Mouse (Mus musculus): ENCODE measurements around the gene Olfr479.
"Not testable (repeated sequence)": the region's sequence is repeated elsewhere in the genome, so short reads cannot be mapped to it uniquely, and the experiment has no call there.

The Olfr479 gene

GRCm38 (mm10) chr7:108050393-108050792 lies at the start of gene Olfr479:
TSS of gene Olfr479 (plus strand) at chr7:108050693.
- no peak for DNase-seq (ENCODE audit: low spot score)

- DNase-seq (ENCODE audit: low spot score) = not testable (repeated sequence)
These were observed 36.2 kb upstream of the Olfr479 start for GRCm38 (mm10) chr7:108014256-108014655.

GRCm38 (mm10) chr7:108033889-108034288 lies 16.6 kb upstream of the Olfr479 start, which contains the start of gene Olfr478:
TSS of gene Olfr478 (minus strand) at chr7:108033989.
- DNase-seq (ENCODE audit: low spot score) = no peak

GRCm38 (mm10) chr7:108067246-108067645 lies 16.8 kb downstream of the Olfr479 start, which contains the start of gene Olfr480:
TSS of gene Olfr480 (minus strand) at chr7:108067346.
- DNase-seq (ENCODE audit: low spot score) = no peak

- DNase-seq (ENCODE audit: low spot score) = no peak
These were observed 29.1 kb downstream of the Olfr479 start, which contains the start of gene Olfr481 for GRCm38 (mm10) chr7:108079555-108079954. TSS of gene Olfr481 (plus strand) at chr7:108079855.

- no peak for DNase-seq (ENCODE audit: low spot score)
These were observed 47.0 kb downstream of the Olfr479 start, which contains the start of gene Olfr482 for GRCm38 (mm10) chr7:108097486-108097885. TSS of gene Olfr482 (minus strand) at chr7:108097586.

GRCm38 (mm10) chr7:108100549-108100948 lies 50.1 kb downstream of the Olfr479 start, which contains the start of gene Olfr483:
TSS of gene Olfr483 (plus strand) at chr7:108100849.
- DNase-seq (ENCODE audit: low spot score) = no peak

Data from ovary, postnatal 36 days (tissue).